Mouse (Mus musculus) subcutaneous adipose tissue, adult 2 months (tissue): ENCODE results near the gene Prl2c3. TPM values are rescaled to one million over a fixed set of nuclear protein-coding genes. Genes with fewer than 3 reads are reported as not detected.

Experiments
- polyA plus RNA-seq: library from polyadenylated mRNA; depleted of rRNA; stranded (reverse); fragments of >200 nt; gene quantifications from 2 replicates; pipeline ENCODE4 v1.2.3, GENCODE M21; 2012; ENCODE audit warnings: low replicate concordance; rRNA removed

The Prl2c3 gene
- not detected in 2 replicates for polyA plus RNA-seq

DNA sequence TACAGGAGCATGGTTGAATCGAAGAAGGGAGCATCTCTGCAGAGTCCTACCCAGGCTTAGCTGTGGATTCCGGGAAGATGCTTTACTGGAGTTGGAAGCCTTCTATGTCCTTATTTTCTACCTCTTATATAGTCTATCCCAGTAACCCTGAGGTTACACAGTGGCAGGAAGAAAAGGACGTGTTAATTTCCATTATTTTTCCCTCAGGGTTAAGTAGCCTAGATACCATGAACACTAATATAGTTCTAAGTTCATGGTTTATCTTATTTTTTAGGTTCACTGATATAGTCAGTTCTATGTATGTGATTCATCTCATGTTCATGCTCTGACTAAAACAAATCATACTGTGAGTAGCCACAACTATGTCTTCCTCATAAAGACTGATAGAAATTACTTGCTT is at the start of gene Prl2c3:
TSS of gene Prl2c3 (minus strand) at position 101 of the 400 bp plus-strand sequence.

Other genes with a start within 250 kb of the Prl2c3 start
- gene Ero1lb, start 234.2 kb downstream of the Prl2c3 start, polyA plus RNA-seq, result 1.9 and 2.1 TPM in 2 replicates
- gene Prl2c2, start 205.3 kb upstream of the Prl2c3 start, polyA plus RNA-seq, result not detected in 2 replicates